Mouse (Mus musculus) hindbrain, embryonic 15.5 days (tissue): ENCODE measurements around the gene Sde2. TPM values are rescaled to one million over a fixed set of nuclear protein-coding genes. Genes with fewer than 3 reads are reported as not detected.
"Not testable (repeated sequence)": the region's sequence is repeated elsewhere in the genome, so short reads cannot be mapped to it uniquely, and the experiment has no call there.

Source experiments
- ATAC-seq: fragments of 200-750 bp; cut with Nextera tagmentation; 2 replicates; pipeline ENCODE4 v1.8.0; 2017; ENCODE audit warnings: low read depth, moderate number of reproducible peaks, moderate TSS enrichment; ENCODE audit not compliant: low FRiP score
- H3K27ac ChIP-seq: fragments of 300-500 bp; sonication (generic); replicated peaks from 2 replicates; pipeline ENCODE4 v1.5.1; 2015; ENCODE audit warnings: mild to moderate bottlenecking, inconsistent platforms
- H3K27me3 ChIP-seq: fragments of 300-500 bp; sonication (generic); 2 replicates; pipeline ENCODE4 v1.6.1; 2015; ENCODE audit warnings: control low read depth, inconsistent platforms
- H3K36me3 ChIP-seq: fragments of 300-500 bp; sonication (generic); 2 replicates; pipeline ENCODE4 v1.6.1; 2015; ENCODE audit warnings: control low read depth, inconsistent platforms
- H3K4me1 ChIP-seq: fragments of 300-500 bp; sonication (generic); replicated peaks from 2 replicates; pipeline ENCODE4 v1.6.1; 2015; ENCODE audit warnings: control low read depth, inconsistent platforms
- H3K4me2 ChIP-seq: fragments of 300-500 bp; sonication (generic); 2 replicates; pipeline ENCODE4 v1.6.1; 2015; ENCODE audit warnings: moderate library complexity, mild to moderate bottlenecking, inconsistent platforms
- H3K4me3 ChIP-seq: fragments of 300-500 bp; sonication (generic); 2 replicates; pipeline ENCODE4 v1.5.1; 2015; ENCODE audit warnings: mild to moderate bottlenecking, inconsistent platforms
- H3K9ac ChIP-seq: fragments of 300-500 bp; sonication (generic); 2 replicates; pipeline ENCODE4 v1.6.1; 2015; ENCODE audit warnings: inconsistent platforms
- H3K9me3 ChIP-seq: fragments of 300-500 bp; sonication (generic); 2 replicates; pipeline ENCODE4 v1.6.1; 2016; ENCODE audit warnings: control low read depth, inconsistent platforms
- WGBS: fragments of 180-500 bp; shearing (Covaris S2); methylation state at CpG from one replicate; pipeline ENCODE4 v1.1.7; 2015; 5-methylcytosine and 5-hydroxymethylcytosine counted together
- polyA plus RNA-seq: library from polyadenylated mRNA; unstranded; fragments of >200 nt; fragmentation: Nextera tagmentation; extraction: Ambion mirVana; gene quantifications from 2 replicates; pipeline ENCODE4 v1.2.1, GENCODE M21; 2015

Sde2 gene
- polyA plus RNA-seq, 1 experiment from 2014 or later = 29.3 TPM

GRCm38 (mm10) chr1:180894088-180894987 lies 43.4 kb downstream of the Sde2 start:
- H3K4me3 ChIP-seq = peak overlapping the region; percentile 21
- 0 out of 2 replicates have a peak, but pooled peaks have one; percentile 38 for ATAC-seq
- not testable (repeated sequence) for H3K36me3 ChIP-seq, H3K9me3 ChIP-seq, H3K4me1 ChIP-seq, H3K9ac ChIP-seq, H3K27ac ChIP-seq
- H3K27me3 ChIP-seq = peaks cover 26% of the 10 kb centered on the region
- 6% methylated on average over 50 of the region's 51 CpGs for WGBS
- H3K4me2 ChIP-seq = peak overlapping the region; percentile 44

- Histone ChIP-seq H3K4me2 (no peak overlapping the region), H3K9ac (no peak overlapping the region), H3K36me3 (no peaks in the 10 kb centered on the region), H3K9me3 (no peaks in the 10 kb centered on the region), H3K4me1 (peaks cover 20% of the 10 kb centered on the region), H3K4me3 (no peak overlapping the region), H3K27ac (no peak overlapping the region), H3K27me3 (no peaks in the 10 kb centered on the region)
- no peak for ATAC-seq
- WGBS = 2% methylated on average over 4 of the region's 4 CpGs
Measured at GRCm38 (mm10) chr1:180901107-180901506, 50.2 kb downstream of the Sde2 start.

GRCm38 (mm10) chr1:180902915-180903314 lies 52.0 kb downstream of the Sde2 start:
- 43% methylated on average over 5 of the region's 5 CpGs for WGBS
- peaks cover 14% of the 10 kb centered on the region for H3K36me3 ChIP-seq

GRCm38 (mm10) chr1:180903666-180904038 lies 52.7 kb downstream of the Sde2 start:
- no peak; the same call in 1 of the 2 replicates for ATAC-seq
- WGBS = 36% methylated on average over 10 of the region's 10 CpGs
- Histone ChIP-seq H3K9me3 (no peaks in the 10 kb centered on the region), H3K27me3 (no peaks in the 10 kb centered on the region), H3K4me3 (peak overlapping the region; percentile 68), H3K27ac (peak overlapping the region; percentile 75), H3K9ac (peak overlapping the region; percentile 83; the same call in 1 of the 2 replicates), H3K36me3 (peaks cover 21% of the 10 kb centered on the region), H3K4me2 (peak overlapping the region; percentile 91), H3K4me1 (peaks cover 23% of the 10 kb centered on the region)

More at GRCm38 (mm10) chr1:180902915-180903314, 52.0 kb downstream of the Sde2 start:
- Histone ChIP-seq H3K4me3 (no peak overlapping the region), H3K27me3 (no peaks in the 10 kb centered on the region), H3K9me3 (no peaks in the 10 kb centered on the region), H3K4me2 (no peak overlapping the region), H3K4me1 (peaks cover 23% of the 10 kb centered on the region), H3K9ac (no peak overlapping the region), H3K27ac (no peak overlapping the region)
- no peak for ATAC-seq

- Histone ChIP-seq H3K9me3 (no peaks in the 10 kb centered on the region), H3K36me3 (peaks cover 23% of the 10 kb centered on the region), H3K4me3 (peak within 1 kb of the TSS; percentile 68), H3K27ac (peak within 1 kb of the TSS; percentile 75), H3K27me3 (no peaks in the 10 kb centered on the region), H3K4me2 (peak within 1 kb of the TSS; percentile 91), H3K4me1 (peaks cover 23% of the 10 kb centered on the region), H3K9ac (peak within 1 kb of the TSS; percentile 83)
- ATAC-seq = peak; percentile 99
- 0% methylated on average over 52 of the region's 52 CpGs for WGBS
Measured at GRCm38 (mm10) chr1:180904039-180904814, 53.3 kb downstream of the Sde2 start, which contains the start of gene Pycr2. Gene Pycr2, plus strand, starts transcription at chr1:180904293.

- Histone ChIP-seq H3K9ac (peak overlapping the region; percentile 83), H3K27ac (peak overlapping the region; percentile 75), H3K4me3 (peak overlapping the region; percentile 68), H3K27me3 (no peaks in the 10 kb centered on the region), H3K36me3 (peaks cover 23% of the 10 kb centered on the region), H3K4me1 (peaks cover 23% of the 10 kb centered on the region), H3K4me2 (peak overlapping the region; percentile 91), H3K9me3 (no peaks in the 10 kb centered on the region)
- WGBS = 4% methylated on average over 5 of the region's 5 CpGs
- ATAC-seq = no peak
Measured at GRCm38 (mm10) chr1:180904815-180905080, 53.8 kb downstream of the Sde2 start.

- Histone ChIP-seq H3K4me2 (peak overlapping the region; percentile 91), H3K9ac (peak overlapping the region; percentile 83; the same call in 1 of the 2 replicates), H3K9me3 (no peaks in the 10 kb centered on the region), H3K36me3 (peaks cover 23% of the 10 kb centered on the region), H3K27me3 (no peaks in the 10 kb centered on the region), H3K4me1 (peaks cover 23% of the 10 kb centered on the region), H3K4me3 (peak overlapping the region; percentile 68), H3K27ac (0 out of 2 replicates have a peak overlapping the region, but pooled peaks have one; percentile 75)
- no peak for ATAC-seq
- WGBS = 76% methylated on average over 6 of the region's 6 CpGs
Measured at GRCm38 (mm10) chr1:180905307-180905706, 54.4 kb downstream of the Sde2 start.

- H3K27ac ChIP-seq = no peak overlapping the region
- no peak for ATAC-seq
- WGBS = 93% methylated on average over 17 of the region's 17 CpGs
- no peak overlapping the region for H3K4me3 ChIP-seq
- H3K9me3 ChIP-seq = no peaks in the 10 kb centered on the region
- peaks cover 23% of the 10 kb centered on the region for H3K36me3 ChIP-seq
- peaks cover 23% of the 10 kb centered on the region for H3K4me1 ChIP-seq
- H3K27me3 ChIP-seq = no peaks in the 10 kb centered on the region
- no peak overlapping the region for H3K9ac ChIP-seq
- peak overlapping the region; percentile 91; the same call in 1 of the 2 replicates for H3K4me2 ChIP-seq
Measured at GRCm38 (mm10) chr1:180905876-180906275, 54.9 kb downstream of the Sde2 start.

- 93% methylated on average over 24 of the region's 24 CpGs for WGBS
- no peak for ATAC-seq
- Histone ChIP-seq H3K4me1 (peaks cover 23% of the 10 kb centered on the region), H3K4me2 (no peak overlapping the region), H3K4me3 (no peak overlapping the region), H3K9me3 (no peaks in the 10 kb centered on the region), H3K27ac (no peak overlapping the region), H3K27me3 (no peaks in the 10 kb centered on the region), H3K36me3 (peaks cover 23% of the 10 kb centered on the region), H3K9ac (no peak overlapping the region)
Measured at GRCm38 (mm10) chr1:180906461-180907147, 55.7 kb downstream of the Sde2 start.

GRCm38 (mm10) chr1:180911138-180911537 lies 60.2 kb downstream of the Sde2 start:
- Histone ChIP-seq H3K4me2 (no peak overlapping the region), H3K9ac (no peak overlapping the region), H3K27ac (no peak overlapping the region), H3K4me3 (no peak overlapping the region), H3K9me3 (no peaks in the 10 kb centered on the region), H3K36me3 (peaks cover 23% of the 10 kb centered on the region), H3K4me1 (0 out of 2 replicates have a peak, but pooled peaks cover 3% of the 10 kb centered on the region), H3K27me3 (no peaks in the 10 kb centered on the region)
- no peak for ATAC-seq
- 53% methylated on average over 8 of the region's 8 CpGs for WGBS

- Histone ChIP-seq H3K4me2 (no peak overlapping the region), H3K9me3 (no peaks in the 10 kb centered on the region), H3K27me3 (no peaks in the 10 kb centered on the region), H3K9ac (no peak overlapping the region), H3K4me1 (no peaks in the 10 kb centered on the region), H3K36me3 (peaks cover 18% of the 10 kb centered on the region), H3K4me3 (no peak overlapping the region), H3K27ac (no peak overlapping the region)
- no peak for ATAC-seq
- 74% methylated on average over 20 of the region's 20 CpGs for WGBS
Measured at GRCm38 (mm10) chr1:180911653-180912287, 60.8 kb downstream of the Sde2 start.
